Mouse (Mus musculus) liver, postnatal 0 days (tissue): ENCODE measurements around the gene Doc2g.

Source experiments
- CTCF ChIP-seq: sonication (generic); IDR thresholded peaks from 2 replicates; pipeline ENCODE4 v1.5.1; 2016; ENCODE audit warnings: antibody characterized with exemption, low read depth
- EP300 ChIP-seq: IDR thresholded peaks from 2 replicates; pipeline ENCODE4 v1.6.1; 2016; ENCODE audit warnings: antibody characterized with exemption, low read depth, mild to moderate bottlenecking

- no peak for TF ChIP-seq CTCF
- TF ChIP-seq EP300 = no peak
Observed at GRCm38 (mm10) chr19:3959030-3959429, 44.1 kb upstream of the Doc2g start.
